Mouse (Mus musculus): ENCODE measurements around the gene Pramef17. TPM values are rescaled to one million over a fixed set of nuclear protein-coding genes. Genes with fewer than 3 reads are reported as not detected.
A peak's percentile ranks its signal among the peaks of the same experiment; 100 is the strongest.
"Not testable (repeated sequence)": the region's sequence is repeated elsewhere in the genome, so short reads cannot be mapped to it uniquely, and the experiment has no call there.

Gene Pramef17
- total RNA-seq (2021), result not detected
- long read RNA-seq, experiment 1, result 0 reads
- long read RNA-seq, experiment 2, result 0 reads

- not testable (repeated sequence) for DNase-seq (ENCODE audit: low spot score in 2 of 2)
Observed at GRCm38 (mm10) chr4:143994269-143994668, at the start of gene Pramef17. Gene Pramef17, minus strand, starts transcription at chr4:143994369.

DNA sequence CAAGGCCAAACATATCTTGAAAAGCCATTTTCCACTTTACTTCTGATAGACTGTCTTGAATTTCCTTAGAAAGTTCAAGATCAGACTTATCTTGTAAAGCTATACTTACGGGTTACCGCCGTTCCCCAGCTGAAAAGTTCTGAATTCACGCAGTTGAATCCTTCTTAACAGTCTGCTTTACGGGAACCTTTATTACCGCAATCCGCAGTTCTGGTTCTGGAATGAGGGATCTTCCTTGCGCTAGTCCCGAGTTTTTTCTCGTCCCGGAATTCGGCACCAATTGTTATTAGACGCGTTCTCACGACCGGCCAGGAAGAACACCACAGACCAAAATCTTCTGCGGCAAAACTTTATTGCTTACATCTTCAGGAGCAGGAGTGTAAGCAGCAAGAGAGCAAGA lies 6.0 kb downstream of the Pramef17 start:
- DNase-seq (ENCODE audit: low spot score in 2 of 2), result peak; percentile 51 to 57

DNA sequence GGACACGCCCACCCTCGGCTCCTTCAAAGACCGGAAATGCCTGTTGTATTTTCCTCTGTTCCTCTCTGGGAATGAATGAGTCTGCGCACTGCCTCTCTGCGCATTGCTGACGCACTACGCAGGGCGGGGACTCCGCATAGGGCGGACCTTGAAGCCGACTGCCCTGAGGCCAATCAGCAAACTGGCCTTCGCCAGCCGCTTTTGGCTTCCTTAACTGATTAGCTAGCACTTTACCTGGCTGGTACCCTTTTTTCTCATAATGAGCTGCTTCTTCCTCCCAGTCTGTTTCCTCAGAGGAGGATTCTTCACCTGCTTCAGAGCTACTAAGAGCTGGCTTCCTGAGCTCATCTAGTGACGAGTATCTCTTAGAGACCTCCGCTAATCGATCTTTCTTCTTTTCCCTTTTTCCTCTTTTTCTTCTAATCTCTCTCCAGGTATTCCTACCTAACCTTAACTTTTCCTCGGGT lies 6.7 kb downstream of the Pramef17 start:
- DNase-seq (ENCODE audit: low spot score in 2 of 2), result peak; percentile 28 to 61

DNA sequence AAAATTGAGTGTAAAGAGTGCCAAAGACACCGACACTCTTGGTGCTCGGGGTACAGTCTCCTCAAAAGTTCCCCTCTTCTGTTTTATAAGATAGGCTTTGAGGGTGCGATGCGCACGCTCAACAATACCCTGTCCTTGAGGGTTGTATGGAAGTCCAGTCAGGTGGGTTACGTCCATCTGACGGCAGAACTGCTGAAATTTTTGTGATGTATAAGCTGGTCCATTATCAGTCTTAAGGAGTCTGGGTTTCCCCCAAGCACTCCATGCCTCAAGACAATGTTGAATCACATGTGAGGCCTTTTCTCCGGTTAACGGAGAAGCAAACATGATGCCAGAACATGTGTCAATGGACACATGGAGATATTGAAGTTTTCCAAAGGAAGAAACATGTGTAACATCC lies 8.4 kb downstream of the Pramef17 start:
- peak; percentile 13 to 23 for DNase-seq (ENCODE audit: low spot score in 2 of 2)

GRCm38 (mm10) chr4:143985165-143985564 lies 9.0 kb downstream of the Pramef17 start:
- peak; percentile 3 to 12 for DNase-seq (ENCODE audit: low spot score in 2 of 2)

DNA sequence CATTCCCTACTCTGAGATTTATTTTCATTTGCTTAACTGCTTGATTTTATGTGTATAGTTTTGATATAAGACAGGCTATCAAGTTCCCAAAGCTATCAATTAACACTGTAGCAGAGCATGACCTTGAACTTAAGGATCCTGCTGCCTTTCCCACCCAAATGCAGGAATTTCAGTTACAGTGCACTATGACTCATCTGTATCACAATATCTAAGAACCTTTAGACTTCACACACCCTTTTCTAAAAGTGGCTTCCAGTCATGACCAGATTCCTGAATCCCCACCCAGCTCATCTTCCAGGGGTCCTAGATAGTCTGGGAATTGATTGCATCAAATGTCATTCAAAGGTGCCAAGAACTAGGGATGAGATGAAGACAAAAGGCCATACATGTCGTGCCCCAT lies 10.7 kb downstream of the Pramef17 start:
- not testable (repeated sequence) for DNase-seq (ENCODE audit: low spot score in 2 of 2)

- DNase-seq (ENCODE audit: low spot score in 2 of 2), result not testable (repeated sequence)
Observed at GRCm38 (mm10) chr4:143966850-143967249, 27.3 kb downstream of the Pramef17 start, which contains the start of gene Gm13101. Gene Gm13101, minus strand, starts transcription at chr4:143966950.

- DNase-seq (ENCODE audit: low spot score in 2 of 2), result not testable (repeated sequence)
Observed at GRCm38 (mm10) chr4:143950916-143951315, 43.3 kb downstream of the Pramef17 start, which contains the start of gene Pramef25. Gene Pramef25, minus strand, starts transcription at chr4:143951016.

Other genes starting within 250 kb of the Pramef17 start
- gene Gm13023, start 205.0 kb downstream of the Pramef17 start, total RNA-seq (2021), result not detected
- not detected for gene Gm13084, start 178.3 kb downstream of the Pramef17 start, total RNA-seq (2021)
- gene Gm13103, start 147.9 kb downstream of the Pramef17 start, total RNA-seq (2021), result not detected
- not detected for gene Pramef6, start 94.0 kb downstream of the Pramef17 start, total RNA-seq (2021)
- gene Pramef25, start 43.4 kb downstream of the Pramef17 start, total RNA-seq (2021), result not detected
- gene Gm13101, start 27.4 kb downstream of the Pramef17 start, total RNA-seq (2021), result not detected
- gene Pramel4, start 64.8 kb upstream of the Pramef17 start, total RNA-seq (2021), result not detected
- gene Gm13102, start 112.1 kb upstream of the Pramef17 start, total RNA-seq (2021), result not detected
- gene Oog3, start 168.3 kb upstream of the Pramef17 start, total RNA-seq (2021), result not detected
- not detected for gene Oog2, start 196.3 kb upstream of the Pramef17 start, total RNA-seq (2021)
- gene C87977, start 218.9 kb upstream of the Pramef17 start, total RNA-seq (2021), result not detected

All from layer of hippocampus, postnatal 14 days (tissue).